Comparison of ENCODE assay signal across 21 mouse cellular contexts in genomic region chr17:14990116-14990702, GRCm38 (mm10). TPM values are rescaled to one million over a fixed set of nuclear protein-coding genes. Genes with fewer than 3 reads are reported as not detected.
A peak's percentile ranks its signal among the peaks of the same experiment; 100 is the strongest.
DNase-seq lines count a peak whose midpoint lies in the region; TF ChIP-seq lines count a peak whose summit lies in the region.
"Not testable (repeated sequence)": the region's sequence is repeated elsewhere in the genome, so short reads cannot be mapped to it uniquely, and the experiment has no call there.
"Had no signal": no experiment of that assay in that cellular context is flagged by ENCODE, and none has a peak within 500 bp of the region (broad histone marks: within the 10 kb centered on the region; RNA-seq: fewer than 3 reads in every experiment).

No protein-coding gene starts in this region.

- not testable (repeated sequence) for DNase-seq in ES-E14 (ENCODE audit: low read depth, low spot score); liver, adult 2 months (ENCODE audit: extremely low read depth, low read depth, low spot score)
- peak; percentile 1 for DNase-seq in gastrocnemius, adult 2 months
- DNase-seq in heart, adult 18-20 months: peak; percentile 1 to 17
- DNase-seq in layer of hippocampus, adult 11-12 months (ENCODE audit: low spot score): peak; percentile 21
- DNase-seq in right cerebral cortex, postnatal 10 days (ENCODE audit: low spot score in 2 of 2): peak; percentile 9 to 21

- H3K4me1 ChIP-seq in ES-E14 (ENCODE audit: control insufficient read depth in 2 of 2, insufficient read depth in 2 of 2, low read length in 2 of 2, poor library complexity in 1 of 2); liver, adult 2 months (ENCODE audit: control insufficient read depth, insufficient read depth, low read length); megakaryocyte, embryonic 14.5 days: not testable (repeated sequence)

- TF ChIP-seq POLR2A in liver, adult 2 months (IDR thresholded peaks at IDR 0.05; ENCODE audit: extremely low read depth, insufficient read depth, low read length): not testable (repeated sequence)

- not testable (repeated sequence) for H3K9me3 ChIP-seq in ES-E14 (ENCODE audit: control insufficient read depth, insufficient read depth, low read depth, low read length); megakaryocyte, embryonic 14.5 days

- not testable (repeated sequence) for TF ChIP-seq CTCF in gastrocnemius, adult 2 months (IDR thresholded peaks at IDR 0.05); liver, adult 2 months (IDR thresholded peaks at IDR 0.05; ENCODE audit: low read depth, low read length)

- in situ Hi-C loops in ES-E14 (cut with MboI; ENCODE audit: low sequenced_read_pairs in 2 of 2, unreplicated experiment in 2 of 2): not testable (repeated sequence)

- H3K79me2 ChIP-seq in liver, adult 2 months (ENCODE audit: control insufficient read depth, insufficient read depth, low read length): not testable (repeated sequence)

- H3K27me3 ChIP-seq in liver, adult 2 months (ENCODE audit: control insufficient read depth, insufficient read depth, low read length); megakaryocyte, embryonic 14.5 days (replicated peaks): not testable (repeated sequence)

- peak overlapping the region; percentile 98 for H3K27ac ChIP-seq in ES-E14 (ENCODE audit: insufficient read depth, low read depth, low read length, poor library complexity, severe bottlenecking)
- peak overlapping the region; percentile 51; the same call in 1 of the 2 replicates for H3K27ac ChIP-seq in gastrocnemius, adult 2 months
- H3K27ac ChIP-seq in liver, adult 2 months (replicated peaks; ENCODE audit: insufficient read depth, low read depth, low read length): peak overlapping the region; percentile 44; the same call in 1 of the 2 replicates

- H3K9ac ChIP-seq in ES-E14 (ENCODE audit: insufficient read depth, low read depth, low read length, poor library complexity, severe bottlenecking): peak overlapping the region; percentile 16
- not testable (repeated sequence) for H3K9ac ChIP-seq in liver, adult 2 months (ENCODE audit: low read depth, low read length)

- 0 out of 4 replicates have a peak overlapping the region, but pooled peaks of 1 of the 2 experiments have one; percentile 7 for H3K4me3 ChIP-seq in ES-E14 (ENCODE audit: insufficient read depth in 1 of 2, low read depth in 1 of 2, low read length in 2 of 2, poor library complexity in 1 of 2, severe bottlenecking in 1 of 2)
- H3K4me3 ChIP-seq in gastrocnemius, adult 2 months; liver, adult 2 months (ENCODE audit: insufficient read depth, low read depth, low read length): not testable (repeated sequence)
- peak overlapping the region; percentile 85 for H3K4me3 ChIP-seq in megakaryocyte, embryonic 14.5 days (replicated peaks)

- intact Hi-C loops in gastrocnemius, adult 2 months (cut with DNase I): not testable (repeated sequence)

- H3K36me3 ChIP-seq in ES-E14 (ENCODE audit: control insufficient read depth, insufficient read depth, low read length, poor library complexity, severe bottlenecking); liver, adult 2 months (ENCODE audit: control insufficient read depth, insufficient read depth, low read length); megakaryocyte, embryonic 14.5 days (replicated peaks; ENCODE audit: low read length): not testable (repeated sequence)

- 55% methylated on average over 4 of the region's 5 CpGs for WGBS in liver, adult 2 months

RNA-seq across cellular contexts. Expression of gene Gm3417, which starts 11.6 kb away (rescaled TPM):
- total RNA-seq in ES-E14 (2012; rRNA removed): 0.45 and 0.95 TPM in 2 replicates
- total RNA-seq in gastrocnemius, adult 2 months (2021): not detected
- not detected for total RNA-seq in heart, adult 18-20 months (2021)
- not detected in 2 replicates for total RNA-seq in liver, adult 2 months (2014; rRNA removed)
- 0.54 TPM in 1 of 2 replicates, not detected in the other for polyA plus RNA-seq in liver, adult 2 months (2012; rRNA removed)
- polyA plus RNA-seq in megakaryocyte, embryonic 14.5 days (2012; ENCODE audit: insufficient read depth, low replicate concordance): not detected in 2 replicates
- total RNA-seq: adrenal gland, adult 18-20 months; adrenal gland, postnatal 25 days; gastrocnemius, adult 8-10 months; heart, postnatal 10 days; left cerebral cortex, adult 2 months; left cerebral cortex, postnatal 25 days had no signal
- polyA plus RNA-seq: brain, embryonic 14.5 days; CD4-positive, CD25-positive, alpha-beta regulatory T cell, adult 4 months; hindbrain, embryonic 16.5 days; intestine, embryonic 14.5 days; limb, embryonic 12.5 days; lung, embryonic 15.5 days; midbrain, embryonic 16.5 days; neural tube, embryonic 13.5 days had no signal

RNA-seq across cellular contexts. Expression of gene 9030025P20Rik, which starts 11.9 kb away (rescaled TPM):
- 39.7 and 41.3 TPM in 2 replicates for total RNA-seq in ES-E14 (2012; rRNA removed)
- 1 to 10 TPM; 1.8 to 2.5 TPM for total RNA-seq in gastrocnemius, adult 2 months (2021)
- 1 to 10 TPM; 2.0 to 2.5 TPM for total RNA-seq in heart, adult 18-20 months (2021)
- 6.6 and 7.4 TPM in 2 replicates for total RNA-seq in liver, adult 2 months (2014; rRNA removed)
- polyA plus RNA-seq in liver, adult 2 months (2012; rRNA removed): 3.5 and 4.6 TPM in 2 replicates
- 1.2 and 2.3 TPM in 2 replicates for polyA plus RNA-seq in megakaryocyte, embryonic 14.5 days (2012; ENCODE audit: insufficient read depth, low replicate concordance)

RNA-seq across cellular contexts. Expression of gene Gm3435, which starts 19.8 kb away (rescaled TPM):
- total RNA-seq in ES-E14 (2012; rRNA removed): 10.3 and 12.0 TPM in 2 replicates
- 1 to 10 TPM; 2.1 to 3.5 TPM for total RNA-seq in gastrocnemius, adult 2 months (2021)
- total RNA-seq in heart, adult 18-20 months (2021): 1 to 10 TPM; 1.2 to 1.9 TPM
- 5.6 and 7.1 TPM in 2 replicates for total RNA-seq in liver, adult 2 months (2014; rRNA removed)
- polyA plus RNA-seq in liver, adult 2 months (2012; rRNA removed): 0.67 and 1.3 TPM in 2 replicates
- not detected in 2 replicates for polyA plus RNA-seq in megakaryocyte, embryonic 14.5 days (2012; ENCODE audit: insufficient read depth, low replicate concordance)

RNA-seq across cellular contexts. Expression of gene Phf10, which starts 29.1 kb away (rescaled TPM):
- total RNA-seq in ES-E14 (2012; rRNA removed): 56.4 and 65.6 TPM in 2 replicates
- 10 to 100 TPM; 46.9 to 54.2 TPM for total RNA-seq in gastrocnemius, adult 2 months (2021)
- 10 to 100 TPM; 42.5 to 46.4 TPM for total RNA-seq in heart, adult 18-20 months (2021)
- 14.0 and 14.4 TPM in 2 replicates for total RNA-seq in liver, adult 2 months (2014; rRNA removed)
- 7.6 and 7.9 TPM in 2 replicates for polyA plus RNA-seq in liver, adult 2 months (2012; rRNA removed)
- polyA plus RNA-seq in megakaryocyte, embryonic 14.5 days (2012; ENCODE audit: insufficient read depth, low replicate concordance): 8.6 and 36.4 TPM in 2 replicates

RNA-seq across cellular contexts. Expression of gene 1600012H06Rik, which starts 47.2 kb away (rescaled TPM):
- 29.7 and 34.7 TPM in 2 replicates for total RNA-seq in ES-E14 (2012; rRNA removed)
- 1 to 10 TPM; 8.1 to 9.9 TPM for total RNA-seq in gastrocnemius, adult 2 months (2021)
- 10 to 100 TPM; 12.3 to 12.4 TPM for total RNA-seq in heart, adult 18-20 months (2021)
- total RNA-seq in liver, adult 2 months (2014; rRNA removed): 18.5 and 21.1 TPM in 2 replicates
- 16.7 and 17.4 TPM in 2 replicates for polyA plus RNA-seq in liver, adult 2 months (2012; rRNA removed)
- polyA plus RNA-seq in megakaryocyte, embryonic 14.5 days (2012; ENCODE audit: insufficient read depth, low replicate concordance): 2.3 and 3.1 TPM in 2 replicates

Comparison
In these comparisons a context has a peak if more than half of its experiments do, and no peak if none do; other contexts are left out.
1. H3K27ac ChIP-seq: peak in every context shown above with its lines; median percentile 98 in ES-E14; 51 in gastrocnemius, adult 2 months; 44 in liver, adult 2 months.